Mouse (Mus musculus): ENCODE measurements around the gene Lrmda.
"Not testable (repeated sequence)": the region's sequence is repeated elsewhere in the genome, so short reads cannot be mapped to it uniquely, and the experiment has no call there.

Lrmda gene

GRCm38 (mm10) chr14:22586796-22587195, 567.3 kb downstream of the Lrmda start:
- no peak for DNase-seq (ENCODE audit: low spot score in 2 of 2)

- no peak for DNase-seq (ENCODE audit: low spot score in 2 of 2)
Observed at GRCm38 (mm10) chr14:22587285-22587957, 567.9 kb downstream of the Lrmda start.

GRCm38 (mm10) chr14:22587958-22588296, 568.4 kb downstream of the Lrmda start:
- DNase-seq (ENCODE audit: low spot score in 2 of 2), result no peak

GRCm38 (mm10) chr14:22588394-22588793, 568.9 kb downstream of the Lrmda start:
- DNase-seq (ENCODE audit: low spot score in 2 of 2), result not testable (repeated sequence)

GRCm38 (mm10) chr14:22589503-22590215, 570.1 kb downstream of the Lrmda start:
- no peak for DNase-seq (ENCODE audit: low spot score in 2 of 2)

- DNase-seq (ENCODE audit: low spot score in 2 of 2), result no peak
Observed at GRCm38 (mm10) chr14:22591186-22591585, 571.7 kb downstream of the Lrmda start.

GRCm38 (mm10) chr14:22597508-22597907, 578.0 kb downstream of the Lrmda start:
- DNase-seq (ENCODE audit: low spot score in 2 of 2), result no peak

- no peak for DNase-seq (ENCODE audit: low spot score in 2 of 2)
Observed at GRCm38 (mm10) chr14:22598638-22599037, 579.1 kb downstream of the Lrmda start.

GRCm38 (mm10) chr14:22600166-22600565, 580.7 kb downstream of the Lrmda start:
- no peak for DNase-seq (ENCODE audit: low spot score in 2 of 2)

- DNase-seq (ENCODE audit: low spot score in 2 of 2), result no peak
Observed at GRCm38 (mm10) chr14:22602308-22602707, 582.8 kb downstream of the Lrmda start.

- DNase-seq (ENCODE audit: low spot score in 2 of 2), result no peak
Observed at GRCm38 (mm10) chr14:22608599-22608998, 589.1 kb downstream of the Lrmda start.

GRCm38 (mm10) chr14:22609261-22610245, 590.0 kb downstream of the Lrmda start:
- DNase-seq (ENCODE audit: low spot score in 2 of 2), result no peak

- no peak for DNase-seq (ENCODE audit: low spot score in 2 of 2)
Observed at GRCm38 (mm10) chr14:22611011-22611410, 591.5 kb downstream of the Lrmda start.

GRCm38 (mm10) chr14:22620191-22620590, 600.7 kb downstream of the Lrmda start:
- DNase-seq (ENCODE audit: low spot score in 2 of 2), result no peak

GRCm38 (mm10) chr14:22621941-22622340, 602.4 kb downstream of the Lrmda start:
- no peak for DNase-seq (ENCODE audit: low spot score in 2 of 2)

- DNase-seq (ENCODE audit: low spot score in 2 of 2), result peak; percentile 18 to 34
Observed at GRCm38 (mm10) chr14:22627105-22627829, 607.8 kb downstream of the Lrmda start.

- DNase-seq (ENCODE audit: low spot score in 2 of 2), result no peak
Observed at GRCm38 (mm10) chr14:22630361-22630867, 610.9 kb downstream of the Lrmda start.

GRCm38 (mm10) chr14:22633612-22634011, 614.1 kb downstream of the Lrmda start:
- DNase-seq (ENCODE audit: low spot score in 2 of 2), result no peak

GRCm38 (mm10) chr14:22643494-22643893, 624.0 kb downstream of the Lrmda start:
- no peak for DNase-seq (ENCODE audit: low spot score in 2 of 2)

GRCm38 (mm10) chr14:22647879-22648611, 628.5 kb downstream of the Lrmda start:
- peak; percentile 65 to 68 for DNase-seq (ENCODE audit: low spot score in 2 of 2)

All from urinary bladder, postnatal 36 days (tissue).